Mouse (Mus musculus) mouse trophoblast stem cell (cell line): ENCODE measurements around the gene Fgd1.

Source experiments
- in situ Hi-C, 2 experiments: fragments of 300-500 bp; cut with MseI, MboI; formaldehyde crosslinking; loops; 2 replicates in 1 of 2; 3 replicates in 1 of 2; pipeline ENCODE4 v1.15.1; 2025

Gene Fgd1

GRCm38 (mm10) chrX:151045850-151046249 is at the start of gene Fgd1:
Fgd1 (plus strand) TSS chrX:151046150.
- in situ Hi-C loops = no loop called here

- in situ Hi-C loops = no loop called here
These were observed 49.2 kb upstream of the Fgd1 start for GRCm38 (mm10) chrX:150996775-150997174.

GRCm38 (mm10) chrX:151016938-151017877 is 28.7 kb upstream of the Fgd1 start, which contains the start of gene Gnl3l:
Gnl3l (minus strand) TSS chrX:151017322.
- in situ Hi-C loops = no loop called here

GRCm38 (mm10) chrX:151017897-151018296 is 28.1 kb upstream of the Fgd1 start:
- in situ Hi-C loops = no loop called here

GRCm38 (mm10) chrX:151018798-151019197 is 27.2 kb upstream of the Fgd1 start:
- in situ Hi-C loops = no loop called here

- in situ Hi-C loops = no loop called here
These were observed 14.6 kb upstream of the Fgd1 start for GRCm38 (mm10) chrX:151031400-151031799.

GRCm38 (mm10) chrX:151041223-151041622 is 4.7 kb upstream of the Fgd1 start:
- in situ Hi-C loops = no loop called here

GRCm38 (mm10) chrX:151046321-151046720 is 371 bp downstream of the Fgd1 start:
- in situ Hi-C loops = no loop called here

- in situ Hi-C loops = no loop called here
These were observed 954 bp downstream of the Fgd1 start for GRCm38 (mm10) chrX:151046777-151047430.

- in situ Hi-C loops = no loop called here
These were observed 1.6 kb downstream of the Fgd1 start for GRCm38 (mm10) chrX:151047431-151048058.

GRCm38 (mm10) chrX:151049661-151050215 is 3.8 kb downstream of the Fgd1 start:
- in situ Hi-C loops = no loop called here

GRCm38 (mm10) chrX:151050337-151050736 is 4.4 kb downstream of the Fgd1 start:
- in situ Hi-C loops = no loop called here

- in situ Hi-C loops = no loop called here
These were observed 8.5 kb downstream of the Fgd1 start for GRCm38 (mm10) chrX:151054489-151054888.

- in situ Hi-C loops = no loop called here
These were observed 9.6 kb downstream of the Fgd1 start for GRCm38 (mm10) chrX:151055559-151055958.

GRCm38 (mm10) chrX:151059346-151059745 is 13.4 kb downstream of the Fgd1 start:
- in situ Hi-C loops = no loop called here

- in situ Hi-C loops = no loop called here
These were observed 15.8 kb downstream of the Fgd1 start for GRCm38 (mm10) chrX:151061615-151062299.

GRCm38 (mm10) chrX:151066071-151066666 is 20.2 kb downstream of the Fgd1 start:
- in situ Hi-C loops = no loop called here

- in situ Hi-C loops = no loop called here
These were observed 21.9 kb downstream of the Fgd1 start for GRCm38 (mm10) chrX:151067876-151068275.

- in situ Hi-C loops = no loop called here
These were observed 30.1 kb downstream of the Fgd1 start for GRCm38 (mm10) chrX:151076007-151076406.

- in situ Hi-C loops = no loop called here
These were observed 31.1 kb downstream of the Fgd1 start for GRCm38 (mm10) chrX:151076941-151077485.

- in situ Hi-C loops = no loop called here
These were observed 39.6 kb downstream of the Fgd1 start for GRCm38 (mm10) chrX:151085599-151085998.
